Mouse (Mus musculus) CD4-positive, CD25-positive, alpha-beta regulatory T cell, adult 2 months (primary cell): ENCODE data around the gene Crybg3.

Experiments used
- DNase-seq: peaks from one replicate; pipeline ENCODE4 v3.0.0-alpha.2; 2012; ENCODE audit warnings: low read depth, low spot score

The Crybg3 gene

GRCm38 (mm10) chr16:59532561-59532960, 68.2 kb downstream of the Crybg3 start:
- no peak for DNase-seq

- no peak for DNase-seq
These were observed 69.5 kb downstream of the Crybg3 start for GRCm38 (mm10) chr16:59531243-59531642.

GRCm38 (mm10) chr16:59529570-59529969, 71.2 kb downstream of the Crybg3 start:
- DNase-seq: no peak

- no peak for DNase-seq
These were observed 73.8 kb downstream of the Crybg3 start for GRCm38 (mm10) chr16:59526939-59527338.

- DNase-seq: peak; percentile 24
These were observed 78.9 kb downstream of the Crybg3 start for GRCm38 (mm10) chr16:59521752-59522423.

- peak; percentile 68 for DNase-seq
These were observed 83.1 kb downstream of the Crybg3 start for GRCm38 (mm10) chr16:59517447-59518219.

GRCm38 (mm10) chr16:59516965-59517364, 83.8 kb downstream of the Crybg3 start:
- no peak for DNase-seq

GRCm38 (mm10) chr16:59515169-59515568, 85.6 kb downstream of the Crybg3 start:
- no peak for DNase-seq

- no peak for DNase-seq
These were observed 90.9 kb downstream of the Crybg3 start for GRCm38 (mm10) chr16:59509830-59510229.

- DNase-seq: no peak
These were observed 101.6 kb downstream of the Crybg3 start for GRCm38 (mm10) chr16:59499180-59499579.

GRCm38 (mm10) chr16:59497947-59498346, 102.8 kb downstream of the Crybg3 start:
- no peak for DNase-seq

GRCm38 (mm10) chr16:59493199-59493598, 107.6 kb downstream of the Crybg3 start:
- no peak for DNase-seq

GRCm38 (mm10) chr16:59487975-59488548, 112.7 kb downstream of the Crybg3 start:
- no peak for DNase-seq

GRCm38 (mm10) chr16:59487239-59487638, 113.5 kb downstream of the Crybg3 start:
- DNase-seq: no peak

GRCm38 (mm10) chr16:59477955-59478354, 122.8 kb downstream of the Crybg3 start:
- DNase-seq: no peak

- DNase-seq: peak; percentile 82
These were observed 126.0 kb downstream of the Crybg3 start for GRCm38 (mm10) chr16:59474788-59475187.

GRCm38 (mm10) chr16:59472546-59472945, 128.2 kb downstream of the Crybg3 start:
- no peak for DNase-seq

GRCm38 (mm10) chr16:59471637-59472278, 129.0 kb downstream of the Crybg3 start, which contains the start of gene Riox2:
Riox2 (plus strand) TSS chr16:59471775.
- DNase-seq: peak; percentile 90

- peak; percentile 67 for DNase-seq
These were observed 130.9 kb downstream of the Crybg3 start for GRCm38 (mm10) chr16:59469846-59470245.

GRCm38 (mm10) chr16:59463973-59464372, 136.8 kb downstream of the Crybg3 start:
- no peak for DNase-seq

- no peak for DNase-seq
These were observed 137.2 kb downstream of the Crybg3 start for GRCm38 (mm10) chr16:59463567-59463966.

GRCm38 (mm10) chr16:59459259-59459861, 141.4 kb downstream of the Crybg3 start:
- peak; percentile 21 for DNase-seq
